Mouse (Mus musculus): ENCODE results near the gene Olfr1009. TPM values are rescaled to one million over a fixed set of nuclear protein-coding genes. Genes with fewer than 3 reads are reported as not detected.

Olfr1009 gene
- polyA plus RNA-seq, 1 experiment from 2014 or later = not detected

Other genes with a start within 250 kb of the Olfr1009 start
- not detected in 2 replicates for gene 4833423E24Rik, start 196.4 kb upstream of the Olfr1009 start, polyA plus RNA-seq (2015; fragmentation: Nextera tagmentation; extraction: Ambion mirVana)
- not detected in 2 replicates for gene Olfr996, start 136.2 kb upstream of the Olfr1009 start, polyA plus RNA-seq (2015; fragmentation: Nextera tagmentation; extraction: Ambion mirVana)
- not detected in 2 replicates for gene Olfr998, start 126.5 kb upstream of the Olfr1009 start, polyA plus RNA-seq (2015; fragmentation: Nextera tagmentation; extraction: Ambion mirVana)
- gene Olfr1000, start 103.5 kb upstream of the Olfr1009 start, polyA plus RNA-seq (2015; fragmentation: Nextera tagmentation; extraction: Ambion mirVana) = not detected in 2 replicates
- not detected in 2 replicates for gene Olfr1002, start 64.7 kb upstream of the Olfr1009 start, polyA plus RNA-seq (2015; fragmentation: Nextera tagmentation; extraction: Ambion mirVana)
- gene Olfr154, start 51.0 kb upstream of the Olfr1009 start, polyA plus RNA-seq (2015; fragmentation: Nextera tagmentation; extraction: Ambion mirVana) = not detected in 2 replicates
- not detected in 2 replicates for gene Olfr1006, start 36.7 kb upstream of the Olfr1009 start, polyA plus RNA-seq (2015; fragmentation: Nextera tagmentation; extraction: Ambion mirVana)
- gene Olfr1008, start 26.0 kb upstream of the Olfr1009 start, polyA plus RNA-seq (2015; fragmentation: Nextera tagmentation; extraction: Ambion mirVana) = not detected in 2 replicates
- gene Olfr1012, start 47.3 kb downstream of the Olfr1009 start, polyA plus RNA-seq (2015; fragmentation: Nextera tagmentation; extraction: Ambion mirVana) = not detected in 2 replicates
- gene Olfr1013, start 51.7 kb downstream of the Olfr1009 start, polyA plus RNA-seq (2015; fragmentation: Nextera tagmentation; extraction: Ambion mirVana) = not detected in 2 replicates
- gene Olfr1014, start 57.3 kb downstream of the Olfr1009 start, polyA plus RNA-seq (2015; fragmentation: Nextera tagmentation; extraction: Ambion mirVana) = not detected in 2 replicates
- not detected in 2 replicates for gene Olfr1015, start 66.6 kb downstream of the Olfr1009 start, polyA plus RNA-seq (2015; fragmentation: Nextera tagmentation; extraction: Ambion mirVana)
- not detected in 2 replicates for gene Olfr1016, start 87.1 kb downstream of the Olfr1009 start, polyA plus RNA-seq (2015; fragmentation: Nextera tagmentation; extraction: Ambion mirVana)
- not detected in 2 replicates for gene Olfr1018, start 103.1 kb downstream of the Olfr1009 start, polyA plus RNA-seq (2015; fragmentation: Nextera tagmentation; extraction: Ambion mirVana)
- gene Olfr1019, start 130.1 kb downstream of the Olfr1009 start, polyA plus RNA-seq (2015; fragmentation: Nextera tagmentation; extraction: Ambion mirVana) = not detected in 2 replicates
- not detected in 2 replicates for gene Olfr1020, start 131.6 kb downstream of the Olfr1009 start, polyA plus RNA-seq (2015; fragmentation: Nextera tagmentation; extraction: Ambion mirVana)
- not detected in 2 replicates for gene Olfr1022, start 153.2 kb downstream of the Olfr1009 start, polyA plus RNA-seq (2015; fragmentation: Nextera tagmentation; extraction: Ambion mirVana)
- gene Olfr1023, start 170.2 kb downstream of the Olfr1009 start, polyA plus RNA-seq (2015; fragmentation: Nextera tagmentation; extraction: Ambion mirVana) = not detected in 2 replicates
- gene Olfr1024, start 189.6 kb downstream of the Olfr1009 start, polyA plus RNA-seq (2015; fragmentation: Nextera tagmentation; extraction: Ambion mirVana) = not detected in 2 replicates
- gene Olfr1025-ps1, start 199.8 kb downstream of the Olfr1009 start, polyA plus RNA-seq (2015; fragmentation: Nextera tagmentation; extraction: Ambion mirVana) = not detected in 2 replicates
- gene Olfr1026, start 206.1 kb downstream of the Olfr1009 start, polyA plus RNA-seq (2015; fragmentation: Nextera tagmentation; extraction: Ambion mirVana) = not detected in 2 replicates
- not detected in 2 replicates for gene Olfr1028, start 235.0 kb downstream of the Olfr1009 start, polyA plus RNA-seq (2015; fragmentation: Nextera tagmentation; extraction: Ambion mirVana)